Mouse (Mus musculus) intestine, embryonic 15.5 days (tissue): ENCODE results near the gene Snrpa1. TPM values are rescaled to one million over a fixed set of nuclear protein-coding genes. Genes with fewer than 3 reads are reported as not detected.

ENCODE experiments used
- polyA plus RNA-seq: library from polyadenylated mRNA; unstranded; fragments of >200 nt; fragmentation: Nextera tagmentation; extraction: Ambion mirVana; gene quantifications from 2 replicates; pipeline ENCODE4 v1.2.1, GENCODE M21; 2015

Gene Snrpa1
- polyA plus RNA-seq, 1 experiment from 2014 or later: 179 TPM

Other genes with a start within 250 kb of the Snrpa1 start
- 2.6 and 2.8 TPM in 2 replicates for gene Pcsk6, start 197.3 kb upstream of the Snrpa1 start, polyA plus RNA-seq
- gene Gm45213, start 15.4 kb upstream of the Snrpa1 start, polyA plus RNA-seq: not detected in 2 replicates
- gene Selenos, start 20.6 kb downstream of the Snrpa1 start, polyA plus RNA-seq: 107 and 114 TPM in 2 replicates
- 10.2 and 11.1 TPM in 2 replicates for gene Chsy1, start 50.5 kb downstream of the Snrpa1 start, polyA plus RNA-seq